Mouse (Mus musculus): ENCODE data around the gene Ccsap. TPM values are rescaled to one million over a fixed set of nuclear protein-coding genes. Genes with fewer than 3 reads are reported as not detected.

The Ccsap gene
- total and polyA plus RNA-seq, 3 experiments: 5.0 to 6.2 (median 5.4) TPM

- peaks cover 2 to 23% of the 10 kb centered on the region in 2 experiments; a peak in 3 of 4 replicates for H3K4me1 ChIP-seq (ENCODE audit: control insufficient read depth in 1 of 2, insufficient read depth in 2 of 2)
- H3K27me3 ChIP-seq (replicated peaks): peaks cover 8% of the 10 kb centered on the region
- no peak overlapping the region for H3K9ac ChIP-seq (ENCODE audit: insufficient read depth, low read depth)
- dilution Hi-C loops (cut with MboI; ENCODE audit: extremely low pct_ligation_motif_present, extremely low pct_unique_long_range_greater_than_20kb, low sequenced_read_pairs) (no loop called here), in situ Hi-C loops (cut with MboI; ENCODE audit: low pct_ligation_motif_present, low pct_unique_long_range_greater_than_20kb, low sequenced_read_pairs) (no loop called here)
- DNase-seq (ENCODE audit: extremely low read depth): no peak
- H3K4me2 ChIP-seq (ENCODE audit: insufficient read depth, low read depth, poor library complexity, severe bottlenecking): no peak overlapping the region
- no peak overlapping the region for H3K27ac ChIP-seq (ENCODE audit: insufficient read depth, low read depth)
- peaks cover 7% of the 10 kb centered on the region for H3K9me3 ChIP-seq (replicated peaks; ENCODE audit: low read length)
- no peaks in the 10 kb centered on the region for H3K79me2 ChIP-seq (replicated peaks; ENCODE audit: control insufficient read depth, extremely low read depth, insufficient read depth, poor library complexity, severe bottlenecking)
- H3K4me3 ChIP-seq (replicated peaks in 1 of 3; ENCODE audit: low read depth in 2 of 3, low read length in 2 of 3, poor library complexity in 1 of 3): no peak overlapping the region
- H3K36me3 ChIP-seq (replicated peaks in 1 of 2; ENCODE audit: control insufficient read depth in 1 of 2, insufficient read depth in 1 of 2, low read length in 1 of 2): no peaks in the 10 kb centered on the region
- TF ChIP-seq USF1 (IDR thresholded peaks at IDR 0.05; ENCODE audit: low read depth, low read length): no peak
- no peak for TF ChIP-seq MEF2A (IDR thresholded peaks at IDR 0.05; ENCODE audit: borderline replicate concordance, low read depth, low read length)
- no peak for TF ChIP-seq EP300 (IDR thresholded peaks at IDR 0.05; ENCODE audit: low read length)
- TF ChIP-seq POLR2A (IDR thresholded peaks at IDR 0.05; ENCODE audit: low read depth, low read length): no peak
- TF ChIP-seq RAD21 (IDR thresholded peaks at IDR 0.05; ENCODE audit: low read depth, low read length): no peak
- TF ChIP-seq IRF4 (IDR thresholded peaks at IDR 0.05; ENCODE audit: low read depth, low read length): no peak
- TF ChIP-seq ZNF384 (IDR thresholded peaks at IDR 0.05; ENCODE audit: low read depth, low read length): peak; percentile 67
Observed at GRCm38 (mm10) chr8:123803639-123804038, 56.4 kb downstream of the Ccsap start.

- H3K9ac ChIP-seq (ENCODE audit: insufficient read depth, low read depth): no peak overlapping the region
- no peak for DNase-seq (ENCODE audit: extremely low read depth)
- in situ Hi-C loops (cut with MboI; ENCODE audit: low pct_ligation_motif_present, low pct_unique_long_range_greater_than_20kb, low sequenced_read_pairs): no loop called here
- H3K4me2 ChIP-seq (ENCODE audit: insufficient read depth, low read depth, poor library complexity, severe bottlenecking): no peak overlapping the region
- TF ChIP-seq MAZ (IDR thresholded peaks at IDR 0.05; ENCODE audit: low read depth, low read length) (no peak), MEF2A (IDR thresholded peaks at IDR 0.05; ENCODE audit: borderline replicate concordance, low read depth, low read length) (no peak), MXI1 (IDR thresholded peaks at IDR 0.05; ENCODE audit: low read depth, low read length) (no peak)
- no peak overlapping the region for H3K4me3 ChIP-seq (replicated peaks in 1 of 3; ENCODE audit: low read depth in 2 of 3, low read length in 2 of 3, poor library complexity in 1 of 3)
- H3K27ac ChIP-seq (ENCODE audit: insufficient read depth, low read depth): no peak overlapping the region
- dilution Hi-C loops (cut with MboI; ENCODE audit: extremely low pct_ligation_motif_present, extremely low pct_unique_long_range_greater_than_20kb, low sequenced_read_pairs): no loop called here
- H3K79me2 ChIP-seq (replicated peaks; ENCODE audit: control insufficient read depth, extremely low read depth, insufficient read depth, poor library complexity, severe bottlenecking): no peaks in the 10 kb centered on the region
- H3K36me3 ChIP-seq (replicated peaks in 1 of 2; ENCODE audit: control insufficient read depth in 1 of 2, insufficient read depth in 1 of 2, low read length in 1 of 2): no peaks in the 10 kb centered on the region
- H3K4me1 ChIP-seq (ENCODE audit: control insufficient read depth in 1 of 2, insufficient read depth in 2 of 2): peaks cover 2 to 29% of the 10 kb centered on the region in 2 experiments; a peak in 3 of 4 replicates
- H3K27me3 ChIP-seq (replicated peaks): peaks cover 2% of the 10 kb centered on the region
- peaks cover 7% of the 10 kb centered on the region for H3K9me3 ChIP-seq (replicated peaks; ENCODE audit: low read length)
Observed at GRCm38 (mm10) chr8:123801538-123801937, 58.5 kb downstream of the Ccsap start.

GRCm38 (mm10) chr8:123800867-123801266, 59.1 kb downstream of the Ccsap start:
- in situ Hi-C loops (cut with MboI; ENCODE audit: low pct_ligation_motif_present, low pct_unique_long_range_greater_than_20kb, low sequenced_read_pairs): no loop called here
- H3K4me3 ChIP-seq (replicated peaks in 1 of 3; ENCODE audit: low read depth in 2 of 3, low read length in 2 of 3, poor library complexity in 1 of 3): no peak overlapping the region
- no peak overlapping the region for H3K9ac ChIP-seq (ENCODE audit: insufficient read depth, low read depth)
- no peaks in the 10 kb centered on the region for H3K79me2 ChIP-seq (replicated peaks; ENCODE audit: control insufficient read depth, extremely low read depth, insufficient read depth, poor library complexity, severe bottlenecking)
- H3K27me3 ChIP-seq (replicated peaks): peaks cover 2% of the 10 kb centered on the region
- peaks cover 2 to 29% of the 10 kb centered on the region in 2 experiments; a peak in 3 of 4 replicates for H3K4me1 ChIP-seq (ENCODE audit: control insufficient read depth in 1 of 2, insufficient read depth in 2 of 2)
- no peak overlapping the region for H3K4me2 ChIP-seq (ENCODE audit: insufficient read depth, low read depth, poor library complexity, severe bottlenecking)
- H3K36me3 ChIP-seq (replicated peaks in 1 of 2; ENCODE audit: control insufficient read depth in 1 of 2, insufficient read depth in 1 of 2, low read length in 1 of 2): no peaks in the 10 kb centered on the region
- no peak overlapping the region for H3K27ac ChIP-seq (ENCODE audit: insufficient read depth, low read depth)
- dilution Hi-C loops (cut with MboI; ENCODE audit: extremely low pct_ligation_motif_present, extremely low pct_unique_long_range_greater_than_20kb, low sequenced_read_pairs): no loop called here
- peaks cover 7% of the 10 kb centered on the region for H3K9me3 ChIP-seq (replicated peaks; ENCODE audit: low read length)
- no peak for DNase-seq (ENCODE audit: extremely low read depth)
- TF ChIP-seq CTCF (conservative IDR thresholded peaks at IDR 0.05 in 1 of 2, IDR thresholded peaks at IDR 0.05 in 1 of 2; ENCODE audit: low read depth in 2 of 2, low read length in 2 of 2) (peak in 1 of 2 experiments; percentile 21; a peak in 2 of 4 replicates), ETS1 (conservative IDR thresholded peaks at IDR 0.05; ENCODE audit: low read depth, low read length) (no peak)
